Mouse (Mus musculus) stomach, embryonic 14.5 days (tissue): ENCODE measurements around the gene Cyp2s1. TPM values are rescaled to one million over a fixed set of nuclear protein-coding genes. Genes with fewer than 3 reads are reported as not detected.
A peak's percentile ranks its signal among the peaks of the same experiment; 100 is the strongest.

Experiments
- ATAC-seq: fragments of 200-750 bp; cut with Nextera tagmentation; 2 replicates; pipeline ENCODE4 v1.8.0; 2017; ENCODE audit warnings: low read depth, moderate TSS enrichment; ENCODE audit not compliant: insufficient number of reproducible peaks, insufficient read depth, low FRiP score
- H3K27ac ChIP-seq: fragments of 300-500 bp; sonication (generic); 2 replicates; pipeline ENCODE4 v1.5.1; 2014; ENCODE audit warnings: mild to moderate bottlenecking, low read length, moderate library complexity, mixed read lengths
- H3K27me3 ChIP-seq: fragments of 300-500 bp; sonication (generic); 2 replicates; pipeline ENCODE4 v1.6.1; 2014; ENCODE audit warnings: low read length, control low read depth, mixed read lengths; ENCODE audit not compliant: control insufficient read depth, insufficient read depth
- H3K36me3 ChIP-seq: fragments of 300-500 bp; sonication (generic); 2 replicates; pipeline ENCODE4 v1.6.1; 2014; ENCODE audit warnings: mild to moderate bottlenecking, control low read depth, low read length, moderate library complexity, mixed read lengths; ENCODE audit not compliant: control insufficient read depth, insufficient read depth
- H3K4me1 ChIP-seq: fragments of 300-500 bp; sonication (generic); 2 replicates; pipeline ENCODE4 v1.6.1; 2014; ENCODE audit warnings: low read length, control low read depth, mixed read lengths; ENCODE audit not compliant: control insufficient read depth, insufficient read depth
- H3K4me2 ChIP-seq: fragments of 300-500 bp; sonication (generic); replicated peaks from 2 replicates; pipeline ENCODE4 v1.6.1; 2014; ENCODE audit warnings: low read depth, low read length, control low read depth
- H3K4me3 ChIP-seq: fragments of 300-500 bp; sonication (generic); 2 replicates; pipeline ENCODE4 v1.5.1; 2014; ENCODE audit warnings: low read depth, low read length, control low read depth
- H3K9ac ChIP-seq: fragments of 300-500 bp; sonication (generic); replicated peaks from 2 replicates; pipeline ENCODE4 v1.6.1; 2014; ENCODE audit warnings: low read depth, mild to moderate bottlenecking, control low read depth, low read length, moderate library complexity, mixed read lengths
- H3K9me3 ChIP-seq: fragments of 300-500 bp; sonication (generic); 2 replicates; pipeline ENCODE4 v1.6.1; 2016; ENCODE audit warnings: low read depth, low read length, control low read depth; ENCODE audit not compliant: control insufficient read depth
- WGBS: fragments of 180-500 bp; shearing (Covaris S2); extraction: QIAGEN DNeasy Blood & Tissue Kit; methylation state at CpG from one replicate; pipeline ENCODE4 v1.1.7; 2014; 5-methylcytosine and 5-hydroxymethylcytosine counted together
- polyA plus RNA-seq: library from polyadenylated mRNA; unstranded; fragments of >200 nt; fragmentation: Nextera tagmentation; extraction: Ambion mirVana; gene quantifications from 2 replicates; pipeline ENCODE4 v1.2.1, GENCODE M21; 2014

Gene Cyp2s1
- polyA plus RNA-seq, 1 experiment from 2014 or later = 32.0 TPM

- H3K36me3 ChIP-seq = peaks cover 18% of the 10 kb centered on the region
- H3K4me3 ChIP-seq = peak overlapping the region; percentile 18
Measured at GRCm38 (mm10) chr7:25781937-25782610, 34.6 kb downstream of the Cyp2s1 start.

DNA sequence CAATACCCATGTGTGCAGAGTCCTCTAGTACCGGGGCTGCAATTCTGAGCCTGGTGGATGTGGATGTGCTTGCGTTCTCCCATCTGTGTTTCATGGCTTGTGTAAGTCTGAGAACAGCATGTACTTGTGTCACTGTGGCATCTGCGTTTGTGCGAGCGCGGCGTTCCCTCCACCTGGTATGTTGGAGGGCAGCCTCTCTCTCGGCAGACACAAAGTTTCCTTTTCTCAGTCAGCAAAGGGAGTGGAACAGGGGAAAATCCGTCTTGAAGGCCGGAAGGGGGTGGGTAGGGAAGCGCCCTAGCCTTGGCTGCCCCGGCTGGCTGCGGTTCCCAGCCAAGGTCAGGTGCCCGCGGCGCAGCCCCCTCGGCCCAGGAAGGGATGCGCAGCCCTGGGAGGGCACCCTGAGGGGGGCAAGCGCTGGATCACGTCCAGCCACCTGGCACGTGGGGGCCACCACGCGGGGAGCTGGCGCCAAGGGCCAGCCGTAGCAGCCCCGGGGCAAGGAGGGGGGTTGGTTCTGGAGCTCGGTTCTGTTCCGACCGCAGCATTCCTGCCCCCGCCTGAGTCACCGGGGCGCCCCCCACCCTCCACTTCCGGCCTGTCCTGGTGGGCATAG is 35.3 kb downstream of the Cyp2s1 start:
- Histone ChIP-seq H3K4me1 (peaks cover 18% of the 10 kb centered on the region), H3K27me3 (no peaks in the 10 kb centered on the region), H3K4me3 (peak overlapping the region; percentile 18), H3K9ac (peak overlapping the region; percentile 52), H3K9me3 (no peaks in the 10 kb centered on the region), H3K27ac (peak overlapping the region; percentile 89), H3K36me3 (peaks cover 18% of the 10 kb centered on the region), H3K4me2 (peak overlapping the region; percentile 71)
- 10% methylated on average over 32 of the region's 33 CpGs for WGBS
- ATAC-seq = peak; percentile 35; the same call in 1 of the 2 replicates

More at GRCm38 (mm10) chr7:25781937-25782610, 34.6 kb downstream of the Cyp2s1 start:
- peak overlapping the region; percentile 52; the same call in 1 of the 2 replicates for H3K9ac ChIP-seq
- no peaks in the 10 kb centered on the region for H3K9me3 ChIP-seq
- no peaks in the 10 kb centered on the region for H3K27me3 ChIP-seq
- peaks cover 19% of the 10 kb centered on the region for H3K4me1 ChIP-seq
- H3K27ac ChIP-seq = peak overlapping the region; percentile 89
- ATAC-seq = peak; percentile 81
- 17% methylated on average over 11 of the region's 11 CpGs for WGBS
- H3K4me2 ChIP-seq = peak overlapping the region; percentile 71

DNA sequence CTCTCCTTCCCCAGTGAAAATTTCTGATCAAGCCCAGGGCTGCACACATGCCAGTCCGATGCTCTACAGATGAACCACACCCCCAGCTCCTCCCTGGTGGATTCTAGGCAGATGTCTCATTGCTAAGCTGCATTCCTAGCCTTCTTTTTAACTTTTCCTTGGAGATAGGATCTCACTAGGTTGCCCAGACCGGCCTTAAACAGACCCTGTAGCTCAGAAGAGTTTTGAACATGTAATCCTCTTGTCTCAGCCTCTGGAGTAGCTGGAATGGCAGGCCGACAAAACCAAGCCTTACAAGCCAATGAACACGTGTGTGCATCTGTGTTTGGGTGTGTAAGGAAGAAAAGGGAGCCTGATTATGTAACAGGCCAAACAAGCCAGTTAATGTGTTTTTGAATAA is 36.0 kb downstream of the Cyp2s1 start:
- Histone ChIP-seq H3K4me1 (peaks cover 18% of the 10 kb centered on the region), H3K9me3 (no peaks in the 10 kb centered on the region), H3K4me3 (no peak overlapping the region), H3K9ac (no peak overlapping the region), H3K36me3 (peaks cover 18% of the 10 kb centered on the region), H3K4me2 (no peak overlapping the region), H3K27me3 (no peaks in the 10 kb centered on the region), H3K27ac (no peak overlapping the region)
- WGBS = 61% methylated on average over 4 of the region's 4 CpGs
- ATAC-seq = no peak

- peaks cover 18% of the 10 kb centered on the region for H3K4me1 ChIP-seq
- peaks cover 18% of the 10 kb centered on the region for H3K36me3 ChIP-seq
- H3K4me2 ChIP-seq = no peak overlapping the region
- no peaks in the 10 kb centered on the region for H3K9me3 ChIP-seq
- no peak overlapping the region for H3K4me3 ChIP-seq
- H3K27ac ChIP-seq = no peak overlapping the region
- ATAC-seq = no peak
- H3K9ac ChIP-seq = no peak overlapping the region
- 94% methylated on average over 5 of the region's 5 CpGs for WGBS
- no peaks in the 10 kb centered on the region for H3K27me3 ChIP-seq
Measured at GRCm38 (mm10) chr7:25780021-25780420, 36.7 kb downstream of the Cyp2s1 start.

DNA sequence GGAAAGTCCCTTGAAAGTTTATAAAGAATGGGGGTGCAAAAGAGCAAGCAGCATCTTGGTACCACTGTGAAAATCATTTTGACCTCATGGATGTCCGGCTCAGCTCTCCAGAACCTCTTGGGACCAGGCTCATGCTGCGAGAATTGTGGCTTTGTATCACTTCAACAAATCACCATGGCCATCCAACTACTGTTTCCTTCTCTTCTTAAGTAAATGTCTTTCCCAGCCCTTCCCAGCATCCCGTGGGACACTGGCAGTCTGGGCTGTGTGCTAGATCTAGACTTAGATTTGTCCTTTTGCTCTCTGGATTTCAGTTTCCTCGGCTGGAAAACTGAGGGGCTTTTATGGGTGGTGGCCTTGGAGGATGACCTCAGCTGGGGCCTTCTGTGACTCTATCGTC is 48.5 kb downstream of the Cyp2s1 start:
- Histone ChIP-seq H3K9ac (no peak overlapping the region), H3K27ac (no peak overlapping the region), H3K36me3 (peaks cover 63% of the 10 kb centered on the region), H3K27me3 (no peaks in the 10 kb centered on the region), H3K9me3 (no peaks in the 10 kb centered on the region), H3K4me1 (no peaks in the 10 kb centered on the region), H3K4me3 (no peak overlapping the region), H3K4me2 (no peak overlapping the region)
- 90% methylated on average over 5 of the region's 5 CpGs for WGBS
- ATAC-seq = no peak

- H3K36me3 ChIP-seq = peaks cover 62% of the 10 kb centered on the region
- ATAC-seq = no peak
Measured at GRCm38 (mm10) chr7:25766108-25766507, 50.6 kb downstream of the Cyp2s1 start.

GRCm38 (mm10) chr7:25764221-25764620 is 52.5 kb downstream of the Cyp2s1 start:
- H3K4me1 ChIP-seq = no peaks in the 10 kb centered on the region
- peaks cover 55% of the 10 kb centered on the region for H3K36me3 ChIP-seq
- ATAC-seq = no peak; the same call in 1 of the 2 replicates
- 52% methylated on average over 5 of the region's 5 CpGs for WGBS
- no peak overlapping the region for H3K4me3 ChIP-seq
- H3K9ac ChIP-seq = no peak overlapping the region
- H3K27ac ChIP-seq = peak overlapping the region; percentile 49; the same call in 1 of the 2 replicates
- H3K9me3 ChIP-seq = no peaks in the 10 kb centered on the region
- no peak overlapping the region for H3K4me2 ChIP-seq
- H3K27me3 ChIP-seq = no peaks in the 10 kb centered on the region

More at GRCm38 (mm10) chr7:25766108-25766507, 50.6 kb downstream of the Cyp2s1 start:
- Histone ChIP-seq H3K27ac (no peak overlapping the region), H3K4me2 (no peak overlapping the region), H3K9ac (no peak overlapping the region), H3K9me3 (no peaks in the 10 kb centered on the region), H3K27me3 (no peaks in the 10 kb centered on the region), H3K4me3 (no peak overlapping the region), H3K4me1 (no peaks in the 10 kb centered on the region)
- WGBS = 86% methylated on average over 6 of the region's 6 CpGs

DNA sequence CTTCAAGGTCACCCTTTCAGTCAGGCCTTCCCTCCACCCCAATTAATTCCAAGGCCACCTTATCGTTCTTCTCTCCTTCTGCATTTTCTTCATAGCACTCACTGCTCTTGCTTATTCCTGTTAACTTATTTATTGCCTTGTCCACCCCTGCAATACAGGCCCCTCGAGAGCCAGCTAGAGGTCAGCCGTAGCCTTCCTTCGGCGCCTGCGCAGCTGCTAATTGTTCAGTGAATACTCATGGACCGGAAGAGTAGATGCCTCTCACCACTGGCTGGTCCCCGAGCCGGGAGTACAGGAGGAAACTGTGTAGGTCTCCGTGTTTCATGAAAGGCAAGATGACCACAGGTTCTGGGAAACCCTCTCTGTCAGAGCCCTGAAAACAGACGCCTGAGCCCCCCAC is 53.0 kb downstream of the Cyp2s1 start:
- Histone ChIP-seq H3K4me1 (no peaks in the 10 kb centered on the region), H3K36me3 (peaks cover 54% of the 10 kb centered on the region), H3K27me3 (no peaks in the 10 kb centered on the region), H3K27ac (peak overlapping the region; percentile 49; the same call in 1 of the 2 replicates), H3K9me3 (no peaks in the 10 kb centered on the region), H3K4me3 (no peak overlapping the region), H3K9ac (no peak overlapping the region), H3K4me2 (no peak overlapping the region)
- WGBS = 65% methylated on average over 11 of the region's 11 CpGs
- ATAC-seq = no peak
